Mouse (Mus musculus): Measurements from ENCODE around the gene Ramp2. TPM values are rescaled to one million over a fixed set of nuclear protein-coding genes. Genes with fewer than 3 reads are reported as not detected.

Ramp2 gene
- polyA plus RNA-seq, 2 experiments from 2014 or later, result not detected

GRCm38 (mm10) chr11:101236782-101237181 is 9.0 kb upstream of the Ramp2 start:
- ATAC-seq, result no peak

DNA sequence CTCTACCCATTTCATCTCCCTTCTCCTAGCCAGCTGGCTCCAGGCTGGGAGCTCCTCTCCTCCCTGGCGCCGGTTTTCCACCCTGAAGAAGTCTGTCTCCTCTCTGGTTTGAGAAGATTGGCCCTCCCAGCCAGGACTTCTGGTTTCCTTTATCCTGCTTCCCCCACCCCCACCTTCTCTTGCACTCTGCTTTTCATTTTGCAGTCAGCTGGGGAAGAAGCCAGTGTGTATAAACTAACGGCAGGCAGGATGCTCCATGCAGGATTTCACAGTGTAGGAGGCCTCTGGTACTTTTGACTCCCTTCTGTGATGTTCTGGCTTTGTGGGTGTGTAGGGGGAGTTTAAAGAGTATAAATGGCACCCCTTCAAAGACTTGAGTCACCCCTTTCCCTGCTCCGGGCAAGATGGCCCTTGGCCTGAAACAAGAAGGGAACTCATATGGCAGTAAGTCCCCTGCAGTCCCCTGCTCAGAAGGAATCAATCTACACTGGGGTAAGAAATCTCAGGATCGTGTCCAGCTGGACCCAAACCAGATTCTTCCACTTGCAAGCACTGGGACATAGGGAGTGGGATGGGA is 7.7 kb upstream of the Ramp2 start:
- no peak for ATAC-seq

- ATAC-seq, result no peak
These were observed 757 bp upstream of the Ramp2 start for GRCm38 (mm10) chr11:101245071-101245470.

DNA sequence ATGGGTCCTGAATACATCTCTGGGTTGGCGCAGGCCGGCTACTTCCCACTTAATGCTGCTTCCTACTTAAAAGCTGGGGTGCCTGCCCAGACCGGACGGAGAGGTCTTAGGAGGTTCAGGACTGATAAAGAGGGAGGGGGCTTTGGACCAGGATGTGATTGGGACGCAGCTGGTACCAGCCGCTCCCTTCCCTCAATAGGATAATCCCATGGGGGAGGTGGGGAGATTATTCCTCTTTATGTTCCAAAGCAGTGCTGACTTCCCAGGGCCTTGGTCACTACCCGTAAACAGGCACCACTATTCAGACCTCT is 829 bp downstream of the Ramp2 start:
- no peak for ATAC-seq

GRCm38 (mm10) chr11:101247521-101248030 is 1.7 kb downstream of the Ramp2 start:
- ATAC-seq, result no peak

GRCm38 (mm10) chr11:101248258-101248994 is 2.6 kb downstream of the Ramp2 start:
- no peak for ATAC-seq

DNA sequence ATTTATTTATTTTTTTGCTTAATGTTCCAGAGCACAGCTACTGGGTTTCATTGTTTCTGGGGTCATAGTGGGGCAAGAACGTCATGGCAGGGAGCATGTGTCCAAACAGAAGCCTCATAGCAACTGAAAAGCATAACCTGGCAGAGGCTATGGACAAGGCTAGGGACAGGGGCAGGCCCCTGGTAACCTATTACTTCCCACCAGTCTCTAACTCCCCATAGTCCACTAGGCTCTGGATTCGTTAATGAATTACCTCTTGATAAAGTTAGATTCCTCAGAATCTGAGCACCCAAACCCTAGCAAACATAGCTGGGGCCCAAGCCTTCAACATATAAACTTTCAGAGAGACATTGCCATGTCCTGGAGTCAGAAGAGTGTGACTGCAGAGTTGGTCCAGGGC is 5.2 kb downstream of the Ramp2 start:
- no peak for ATAC-seq

DNA sequence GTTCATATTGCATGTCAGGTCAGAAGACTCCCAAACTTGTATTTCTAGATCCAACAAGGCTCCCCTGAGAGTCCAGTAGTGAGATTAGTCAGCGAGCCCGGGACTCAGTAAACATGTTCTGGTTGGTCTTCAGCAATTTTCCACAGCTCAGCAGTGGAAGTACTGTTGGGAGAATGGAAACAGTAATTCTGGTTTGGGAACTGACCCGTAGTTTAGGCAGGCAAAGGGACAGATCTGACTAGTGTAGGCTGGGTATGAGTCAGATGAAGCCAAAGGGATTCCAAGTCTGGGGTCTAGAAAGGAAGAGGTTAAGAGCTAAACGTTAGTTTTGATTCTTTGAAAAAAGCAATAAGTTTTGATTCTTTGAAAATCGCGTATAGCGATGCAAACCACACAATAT is 7.1 kb downstream of the Ramp2 start:
- peak; percentile 30 for ATAC-seq

DNA sequence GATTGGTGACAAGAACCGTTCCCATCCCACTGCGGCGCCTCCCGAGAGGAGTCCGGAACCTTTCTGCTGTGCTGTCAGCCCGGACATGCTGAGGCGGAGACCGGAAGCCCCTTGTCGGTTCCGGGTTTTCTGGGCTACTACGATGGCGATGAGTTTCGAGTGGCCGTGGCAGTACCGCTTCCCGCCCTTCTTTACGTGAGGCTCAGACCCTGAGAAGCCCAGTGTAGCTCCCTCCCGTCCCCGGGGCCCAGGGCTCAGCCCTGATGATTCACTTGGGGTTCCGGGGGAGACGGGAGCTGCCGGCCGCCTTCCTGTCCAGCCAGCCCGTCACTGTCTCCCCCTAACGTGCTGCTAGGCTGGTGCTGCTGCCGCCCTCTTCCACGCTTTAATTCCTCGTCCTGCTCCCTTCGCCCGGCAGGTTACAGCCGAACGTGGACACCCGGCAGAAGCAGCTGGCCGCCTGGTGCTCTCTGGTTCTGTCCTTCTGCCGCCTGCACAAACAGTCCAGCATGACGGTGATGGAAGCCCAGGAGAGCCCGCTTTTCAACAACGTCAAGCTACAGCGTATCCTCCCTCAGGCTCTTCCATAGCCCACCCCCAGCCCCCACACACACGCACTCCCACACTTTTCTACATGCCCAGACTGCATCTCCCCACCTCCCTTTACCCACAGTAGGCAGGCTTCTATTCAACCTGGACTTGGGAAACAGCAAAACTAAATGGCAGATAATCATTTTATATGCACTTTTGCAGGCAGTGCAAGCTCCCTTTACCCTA is 8.0 kb downstream of the Ramp2 start, which contains the start of gene Vps25:
Gene Vps25 (plus strand): TSS at position 95 of the 777 bp plus-strand sequence.
- peak; percentile 92 for ATAC-seq

GRCm38 (mm10) chr11:101255826-101256775 is 10.3 kb downstream of the Ramp2 start:
- ATAC-seq, result no peak

DNA sequence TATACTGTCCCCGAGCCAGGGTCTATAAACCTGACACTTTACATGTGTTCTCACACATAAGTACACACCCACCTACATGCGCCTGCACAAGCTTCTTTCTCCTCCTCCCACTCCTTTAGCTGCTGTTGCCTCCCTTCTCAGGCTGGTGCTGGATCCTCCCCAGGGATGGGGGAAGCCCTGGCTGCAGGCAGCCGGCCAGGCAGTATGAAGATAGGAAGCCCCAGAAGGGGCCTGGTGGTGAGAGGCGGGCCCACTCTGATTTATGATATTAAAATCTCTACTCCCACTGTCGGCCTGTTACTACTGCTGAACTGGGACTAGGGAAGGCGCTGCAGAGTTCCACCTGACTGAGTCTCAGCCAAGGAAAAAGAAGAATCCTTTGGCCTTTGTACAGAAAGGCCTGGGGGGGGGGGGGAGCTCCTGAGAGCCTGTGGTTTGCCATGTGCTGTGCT is 13.5 kb downstream of the Ramp2 start:
- ATAC-seq, result no peak

DNA sequence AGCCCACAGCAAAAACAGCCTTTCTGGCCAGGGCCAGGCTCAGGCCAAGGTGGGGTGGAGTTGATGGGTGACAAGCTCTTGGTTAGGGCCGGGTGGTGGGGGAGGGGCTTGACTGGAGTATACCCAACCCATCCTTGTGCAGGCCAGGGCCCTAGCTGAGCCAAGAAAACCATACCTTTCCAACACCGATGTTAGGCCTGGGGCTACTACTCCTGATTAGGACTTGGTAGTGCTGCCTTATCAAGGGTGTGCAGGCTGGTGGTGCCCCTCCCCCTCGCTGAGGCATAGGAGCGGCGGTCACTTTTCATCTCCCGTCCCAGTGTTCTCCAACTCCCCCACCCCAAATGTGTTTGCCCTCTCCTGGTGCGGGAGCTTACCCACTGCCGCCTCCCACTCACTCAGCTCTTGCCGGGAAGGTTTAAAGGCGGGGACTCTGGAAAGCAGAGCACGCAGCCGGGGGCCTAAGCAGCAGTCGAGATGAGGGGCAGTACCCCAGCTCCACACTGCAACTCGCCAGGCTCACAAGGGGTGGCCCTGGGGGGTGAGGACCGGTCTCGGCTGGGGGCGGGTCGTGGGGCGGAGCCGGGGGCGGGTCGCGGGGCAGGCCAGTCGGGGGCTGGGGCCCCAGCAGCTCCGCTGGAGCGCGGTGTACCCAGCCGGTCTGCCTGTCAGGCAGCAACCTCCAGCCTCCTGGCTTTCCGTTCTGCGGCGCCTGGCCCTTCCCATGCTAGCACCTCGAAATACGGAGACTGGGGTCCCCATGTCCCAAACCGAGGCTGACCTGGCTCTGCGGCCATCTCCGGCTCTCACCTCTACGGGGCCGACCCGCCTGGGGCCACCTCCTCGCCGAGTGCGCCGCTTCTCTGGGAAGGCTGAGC is 14.4 kb downstream of the Ramp2 start, which contains the start of gene Wnk4:
Gene Wnk4 (plus strand): TSS at position 620 of the 878 bp plus-strand sequence.
- ATAC-seq, result no peak

DNA sequence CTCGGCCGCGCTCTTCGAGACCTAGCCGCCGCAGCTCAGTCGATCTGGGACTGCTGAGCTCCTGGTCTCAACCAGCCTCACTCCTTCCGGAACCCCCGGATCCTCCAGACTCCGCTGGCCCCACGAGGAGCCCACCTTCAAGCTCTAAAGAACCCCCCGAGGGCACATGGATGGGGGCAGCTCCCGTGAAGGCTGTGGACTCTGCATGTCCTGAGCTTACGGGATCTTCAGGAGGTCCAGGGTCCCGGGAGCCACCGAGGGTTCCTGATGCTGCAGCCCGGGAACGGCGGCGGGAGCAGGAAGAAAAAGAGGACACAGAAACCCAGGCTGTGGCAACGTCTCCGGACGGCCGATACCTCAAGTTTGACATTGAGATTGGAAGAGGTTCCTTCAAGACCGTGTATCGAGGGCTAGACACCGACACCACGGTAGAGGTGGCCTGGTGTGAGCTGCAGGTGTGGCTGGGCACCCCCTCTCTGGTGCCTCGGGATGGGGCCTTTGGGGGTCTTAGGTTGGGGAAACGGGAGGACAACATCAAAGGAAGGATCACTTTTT is 15.1 kb downstream of the Ramp2 start:
- ATAC-seq, result no peak

- no peak for ATAC-seq
These were observed 16.6 kb downstream of the Ramp2 start for GRCm38 (mm10) chr11:101262272-101262967.

- no peak for ATAC-seq
These were observed 17.5 kb downstream of the Ramp2 start for GRCm38 (mm10) chr11:101263138-101263988.

DNA sequence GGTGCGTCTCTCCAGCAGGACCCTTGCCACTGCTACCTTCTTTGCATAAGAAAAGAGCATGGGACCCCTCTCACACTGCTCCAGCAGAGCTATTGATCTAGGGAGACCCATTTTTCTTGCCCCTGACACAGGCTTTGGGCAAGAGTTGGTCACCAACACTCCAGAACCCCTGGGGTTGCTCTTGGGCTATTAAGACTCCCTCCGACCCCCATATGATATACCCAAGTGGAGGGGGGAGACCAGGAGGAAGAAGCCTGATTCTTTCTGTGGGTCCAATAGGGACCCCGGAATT is 18.1 kb downstream of the Ramp2 start:
- ATAC-seq, result no peak

DNA sequence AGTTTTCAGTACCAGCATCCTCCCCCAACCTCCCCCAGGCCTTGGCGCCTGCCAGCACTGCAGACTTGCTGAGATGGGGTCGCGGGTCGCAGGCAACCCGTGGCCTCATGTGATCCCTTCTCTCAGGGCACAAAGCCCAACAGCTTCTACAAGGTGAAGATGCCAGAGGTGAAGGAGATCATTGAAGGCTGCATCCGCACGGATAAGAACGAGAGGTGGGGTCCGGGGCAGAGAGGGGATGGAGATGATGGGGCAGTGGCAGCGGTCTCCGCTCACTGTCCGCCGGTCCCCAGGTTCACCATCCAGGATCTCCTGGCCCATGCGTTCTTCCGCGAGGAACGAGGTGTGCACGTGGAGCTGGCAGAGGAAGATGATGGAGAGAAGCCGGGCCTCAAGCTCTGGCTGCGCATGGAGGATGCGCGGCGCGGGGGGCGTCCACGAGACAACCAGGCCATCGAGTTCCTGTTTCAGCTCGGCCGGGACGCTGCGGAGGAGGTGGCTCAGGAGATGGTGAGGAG is 19.2 kb downstream of the Ramp2 start:
- no peak for ATAC-seq

DNA sequence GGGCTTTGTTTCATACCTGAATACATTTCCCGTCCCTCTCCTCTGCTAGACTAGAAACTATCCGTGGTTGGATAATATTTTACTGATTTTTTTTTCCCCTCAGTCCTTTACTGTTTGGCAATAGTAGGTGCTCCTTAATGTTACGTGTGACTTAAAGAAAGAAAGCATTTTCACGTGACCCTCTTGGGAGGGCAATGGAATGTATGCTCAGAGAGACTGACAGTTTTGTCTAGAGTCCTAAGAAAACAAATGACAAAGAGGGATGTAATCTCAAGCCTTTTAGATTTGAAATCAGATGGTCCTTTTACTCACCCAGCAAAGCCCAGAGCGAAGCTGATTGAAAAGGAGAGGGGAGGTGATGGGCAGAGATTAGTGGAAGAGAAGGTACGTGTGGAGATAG is 20.1 kb downstream of the Ramp2 start:
- no peak for ATAC-seq

- ATAC-seq, result no peak
These were observed 23.8 kb downstream of the Ramp2 start for GRCm38 (mm10) chr11:101269577-101270116.
